Mouse (Mus musculus): ENCODE measurements around the gene Ppm1b. TPM values are rescaled to one million over a fixed set of nuclear protein-coding genes. Genes with fewer than 3 reads are reported as not detected.
A peak's percentile ranks its signal among the peaks of the same experiment; 100 is the strongest.
"Not testable (repeated sequence)": the region's sequence is repeated elsewhere in the genome, so short reads cannot be mapped to it uniquely, and the experiment has no call there.

Gene Ppm1b
- 61.9 and 62.0 TPM in 2 replicates for polyA plus RNA-seq (2016; fragmentation: Nextera tagmentation; extraction: Ambion mirVana)

GRCm38 (mm10) chr17:84956441-84956840 lies at the start of gene Ppm1b:
Gene Ppm1b, plus strand, starts transcription at chr17:84956741.
- no peak for DNase-seq (ENCODE audit: low spot score)
- H3K27ac ChIP-seq, result peak within 1 kb of the TSS; percentile 96
- H3K4me1 ChIP-seq (replicated peaks), result peaks cover 34% of the 10 kb centered on the region
- H3K27me3 ChIP-seq (ENCODE audit: insufficient read depth, poor library complexity, severe bottlenecking), result no peaks in the 10 kb centered on the region
- H3K4me3 ChIP-seq, result peak within 1 kb of the TSS; percentile 88
- WGBS, result 38% methylated on average over 9 of the region's 9 CpGs
- no peaks in the 10 kb centered on the region for H3K36me3 ChIP-seq
- no peaks in the 10 kb centered on the region for H3K9me3 ChIP-seq

- Histone ChIP-seq H3K36me3 (no peaks in the 10 kb centered on the region), H3K4me1 (replicated peaks) (no peaks in the 10 kb centered on the region), H3K27ac (no peak overlapping the region), H3K4me3 (no peak overlapping the region), H3K27me3 (ENCODE audit: insufficient read depth, poor library complexity, severe bottlenecking) (no peaks in the 10 kb centered on the region), H3K9me3 (no peaks in the 10 kb centered on the region)
- DNase-seq (ENCODE audit: low spot score), result no peak
- WGBS, result 92% methylated on average over 19 of the region's 19 CpGs
Observed at GRCm38 (mm10) chr17:84921666-84922376, 34.7 kb upstream of the Ppm1b start.

GRCm38 (mm10) chr17:84924779-84925178 lies 31.8 kb upstream of the Ppm1b start:
- no peak for DNase-seq (ENCODE audit: low spot score)
- H3K4me3 ChIP-seq, result no peak overlapping the region
- 90% methylated on average over 5 of the region's 5 CpGs for WGBS
- H3K27ac ChIP-seq, result no peak overlapping the region
- H3K27me3 ChIP-seq (ENCODE audit: insufficient read depth, poor library complexity, severe bottlenecking), result no peaks in the 10 kb centered on the region
- no peaks in the 10 kb centered on the region for H3K36me3 ChIP-seq
- H3K4me1 ChIP-seq (replicated peaks), result no peaks in the 10 kb centered on the region
- no peaks in the 10 kb centered on the region for H3K9me3 ChIP-seq

GRCm38 (mm10) chr17:84926233-84926632 lies 30.3 kb upstream of the Ppm1b start:
- Histone ChIP-seq H3K4me1 (replicated peaks) (no peaks in the 10 kb centered on the region), H3K36me3 (no peaks in the 10 kb centered on the region), H3K9me3 (no peaks in the 10 kb centered on the region), H3K27ac (no peak overlapping the region), H3K4me3 (no peak overlapping the region), H3K27me3 (ENCODE audit: insufficient read depth, poor library complexity, severe bottlenecking) (no peaks in the 10 kb centered on the region)
- 54% methylated on average over 5 of the region's 5 CpGs for WGBS
- DNase-seq (ENCODE audit: low spot score), result no peak

GRCm38 (mm10) chr17:84927580-84927979 lies 29.0 kb upstream of the Ppm1b start:
- H3K4me1 ChIP-seq (replicated peaks), result no peaks in the 10 kb centered on the region
- H3K27me3 ChIP-seq (ENCODE audit: insufficient read depth, poor library complexity, severe bottlenecking), result no peaks in the 10 kb centered on the region
- 79% methylated on average over 5 of the region's 5 CpGs for WGBS
- 0 out of 2 replicates have a peak, but pooled peaks cover 6% of the 10 kb centered on the region for H3K9me3 ChIP-seq
- no peak for DNase-seq (ENCODE audit: low spot score)
- H3K36me3 ChIP-seq, result no peaks in the 10 kb centered on the region
- no peak overlapping the region for H3K4me3 ChIP-seq
- no peak overlapping the region for H3K27ac ChIP-seq

- Histone ChIP-seq H3K27ac (no peak overlapping the region), H3K9me3 (0 out of 2 replicates have a peak, but pooled peaks cover 6% of the 10 kb centered on the region), H3K4me3 (no peak overlapping the region), H3K27me3 (ENCODE audit: insufficient read depth, poor library complexity, severe bottlenecking) (no peaks in the 10 kb centered on the region), H3K4me1 (replicated peaks) (no peaks in the 10 kb centered on the region), H3K36me3 (no peaks in the 10 kb centered on the region)
- no peak for DNase-seq (ENCODE audit: low spot score)
- WGBS, result 95% methylated on average over 7 of the region's 7 CpGs
Observed at GRCm38 (mm10) chr17:84932943-84933342, 23.6 kb upstream of the Ppm1b start.

GRCm38 (mm10) chr17:84933968-84934367 lies 22.6 kb upstream of the Ppm1b start:
- Histone ChIP-seq H3K27ac (no peak overlapping the region), H3K4me3 (no peak overlapping the region), H3K36me3 (no peaks in the 10 kb centered on the region), H3K9me3 (0 out of 2 replicates have a peak, but pooled peaks cover 6% of the 10 kb centered on the region), H3K4me1 (replicated peaks) (no peaks in the 10 kb centered on the region), H3K27me3 (ENCODE audit: insufficient read depth, poor library complexity, severe bottlenecking) (no peaks in the 10 kb centered on the region)
- 69% methylated on average over 5 of the region's 5 CpGs for WGBS
- DNase-seq (ENCODE audit: low spot score), result no peak

- 69% methylated on average over 4 of the region's 4 CpGs for WGBS
- not testable (repeated sequence) for DNase-seq (ENCODE audit: low spot score); H3K4me3 ChIP-seq; H3K36me3 ChIP-seq; H3K9me3 ChIP-seq; H3K27ac ChIP-seq; H3K27me3 ChIP-seq (ENCODE audit: insufficient read depth, poor library complexity, severe bottlenecking); H3K4me1 ChIP-seq (replicated peaks)
Observed at GRCm38 (mm10) chr17:84935620-84936019, 20.9 kb upstream of the Ppm1b start.

- Histone ChIP-seq H3K27me3 (ENCODE audit: insufficient read depth, poor library complexity, severe bottlenecking) (no peaks in the 10 kb centered on the region), H3K36me3 (no peaks in the 10 kb centered on the region), H3K27ac (no peak overlapping the region), H3K4me1 (replicated peaks) (no peaks in the 10 kb centered on the region), H3K4me3 (no peak overlapping the region), H3K9me3 (0 out of 2 replicates have a peak, but pooled peaks cover 6% of the 10 kb centered on the region)
- 59% methylated on average over 9 of the region's 9 CpGs for WGBS
- DNase-seq (ENCODE audit: low spot score), result no peak
Observed at GRCm38 (mm10) chr17:84936301-84936700, 20.2 kb upstream of the Ppm1b start.

- 89% methylated on average over 5 of the region's 5 CpGs for WGBS
- Histone ChIP-seq H3K27ac (no peak overlapping the region), H3K9me3 (0 out of 2 replicates have a peak, but pooled peaks cover 5% of the 10 kb centered on the region), H3K27me3 (ENCODE audit: insufficient read depth, poor library complexity, severe bottlenecking) (no peaks in the 10 kb centered on the region), H3K4me1 (replicated peaks) (no peaks in the 10 kb centered on the region), H3K36me3 (no peaks in the 10 kb centered on the region), H3K4me3 (no peak overlapping the region)
- DNase-seq (ENCODE audit: low spot score), result no peak
Observed at GRCm38 (mm10) chr17:84936809-84937208, 19.7 kb upstream of the Ppm1b start.

GRCm38 (mm10) chr17:84937220-84937619 lies 19.3 kb upstream of the Ppm1b start:
- Histone ChIP-seq H3K4me3 (no peak overlapping the region), H3K27me3 (ENCODE audit: insufficient read depth, poor library complexity, severe bottlenecking) (no peaks in the 10 kb centered on the region), H3K27ac (no peak overlapping the region), H3K36me3 (no peaks in the 10 kb centered on the region), H3K4me1 (replicated peaks) (no peaks in the 10 kb centered on the region), H3K9me3 (0 out of 2 replicates have a peak, but pooled peaks cover 1% of the 10 kb centered on the region)
- WGBS, result 88% methylated on average over 7 of the region's 7 CpGs
- DNase-seq (ENCODE audit: low spot score), result no peak

- 92% methylated on average over 4 of the region's 4 CpGs for WGBS
Observed at GRCm38 (mm10) chr17:84938215-84938614, 18.3 kb upstream of the Ppm1b start.

GRCm38 (mm10) chr17:84940017-84940731 lies 16.4 kb upstream of the Ppm1b start:
- Histone ChIP-seq H3K27me3 (ENCODE audit: insufficient read depth, poor library complexity, severe bottlenecking) (no peaks in the 10 kb centered on the region), H3K27ac (no peak overlapping the region), H3K4me1 (replicated peaks) (no peaks in the 10 kb centered on the region), H3K4me3 (no peak overlapping the region), H3K9me3 (no peaks in the 10 kb centered on the region), H3K36me3 (no peaks in the 10 kb centered on the region)
- DNase-seq (ENCODE audit: low spot score), result no peak
- 81% methylated on average over 9 of the region's 9 CpGs for WGBS

More at GRCm38 (mm10) chr17:84938215-84938614, 18.3 kb upstream of the Ppm1b start:
- DNase-seq (ENCODE audit: low spot score), result no peak
- Histone ChIP-seq H3K4me1 (replicated peaks) (no peaks in the 10 kb centered on the region), H3K36me3 (no peaks in the 10 kb centered on the region), H3K4me3 (no peak overlapping the region), H3K27me3 (ENCODE audit: insufficient read depth, poor library complexity, severe bottlenecking) (no peaks in the 10 kb centered on the region), H3K27ac (no peak overlapping the region), H3K9me3 (no peaks in the 10 kb centered on the region)

Measured in hindbrain, embryonic 10.5 days (tissue).